Mouse (Mus musculus): ENCODE measurements around the gene Lmna.

The Lmna gene

DNA sequence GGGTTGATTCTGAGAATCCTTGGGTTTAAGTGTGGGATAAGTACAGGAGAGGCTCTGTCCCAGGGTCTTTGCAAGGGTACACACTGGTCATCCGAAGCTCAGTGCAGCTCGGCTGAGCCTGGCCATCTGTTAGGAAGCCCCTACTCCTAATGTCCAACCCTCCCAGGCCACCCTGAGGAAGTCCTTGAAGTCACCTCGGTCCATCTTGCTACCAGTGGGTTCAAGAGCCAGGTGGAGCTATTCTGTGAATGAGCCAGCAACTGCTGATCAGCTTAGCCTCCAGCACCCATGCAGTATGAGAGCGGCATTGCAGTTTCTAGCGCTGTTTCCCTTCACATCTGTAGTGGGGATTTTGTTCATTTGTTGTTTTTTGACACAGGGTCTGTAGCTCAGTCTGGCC lies 30.3 kb upstream of the Lmna start:
- in situ Hi-C loops (cut with MboI, MseI): no loop called here

DNA sequence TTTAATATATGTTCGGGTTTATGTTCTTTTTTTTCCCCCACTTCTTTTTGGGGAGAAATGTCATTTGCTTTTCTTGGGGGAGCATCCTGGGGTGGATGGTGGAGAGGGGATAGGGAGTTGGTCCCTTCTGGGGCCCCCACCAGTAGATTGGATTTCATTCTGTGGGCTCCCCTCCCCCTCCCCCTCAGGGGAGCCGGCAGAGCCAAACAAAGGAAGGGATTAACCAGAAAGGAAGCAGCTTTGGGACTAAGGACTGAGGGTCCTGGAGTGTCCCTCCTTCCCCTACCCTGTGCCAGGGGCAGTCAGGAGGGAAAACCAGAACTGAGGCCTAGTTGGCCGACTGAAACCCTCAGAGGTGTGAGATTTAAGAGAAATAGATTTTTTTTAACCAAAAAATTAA lies 29.6 kb upstream of the Lmna start:
- in situ Hi-C loops (cut with MboI, MseI): no loop called here

DNA sequence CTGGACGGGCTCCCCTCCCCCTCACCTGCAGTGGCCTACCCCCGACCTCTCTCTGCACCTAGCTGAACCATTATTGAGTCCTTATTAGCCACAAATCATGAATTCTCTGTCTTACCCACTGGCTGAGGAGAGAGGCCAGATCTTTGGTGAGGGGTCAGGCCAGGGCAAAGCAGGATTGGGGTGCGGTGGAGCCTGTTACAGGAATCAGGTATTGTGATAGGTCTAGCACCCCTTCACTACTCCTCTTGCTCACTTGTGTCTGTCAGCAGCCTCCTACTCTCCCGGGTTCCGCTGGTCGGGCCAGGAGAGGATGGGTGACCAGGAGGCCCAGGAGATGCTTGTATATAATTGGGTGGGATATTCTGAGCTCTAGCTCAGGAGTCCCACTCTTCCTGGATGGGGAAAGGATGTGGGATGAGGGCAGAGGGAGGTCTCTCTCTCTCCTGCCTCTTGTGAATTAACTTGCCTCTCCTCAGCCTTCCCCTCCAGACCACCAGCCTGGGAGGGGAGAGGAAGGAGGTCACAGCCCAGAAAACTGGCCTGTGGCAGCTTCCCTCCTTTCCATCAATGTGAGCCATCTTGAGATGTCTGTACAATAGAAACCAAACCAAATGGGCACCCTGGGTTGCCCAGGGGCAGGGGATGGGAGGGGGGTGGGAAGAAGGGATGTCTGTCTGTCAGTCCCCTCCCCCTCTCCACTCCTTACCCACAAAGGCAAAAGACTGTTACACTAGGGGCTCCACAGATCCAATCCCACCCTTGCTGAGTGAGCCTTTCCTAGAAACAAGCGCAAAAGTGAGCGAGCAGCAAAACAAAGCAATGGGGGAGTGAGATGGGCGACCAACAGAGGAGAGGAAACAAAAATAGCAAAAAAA lies 28.8 kb upstream of the Lmna start:
- in situ Hi-C loops (cut with MboI, MseI): no loop called here

DNA sequence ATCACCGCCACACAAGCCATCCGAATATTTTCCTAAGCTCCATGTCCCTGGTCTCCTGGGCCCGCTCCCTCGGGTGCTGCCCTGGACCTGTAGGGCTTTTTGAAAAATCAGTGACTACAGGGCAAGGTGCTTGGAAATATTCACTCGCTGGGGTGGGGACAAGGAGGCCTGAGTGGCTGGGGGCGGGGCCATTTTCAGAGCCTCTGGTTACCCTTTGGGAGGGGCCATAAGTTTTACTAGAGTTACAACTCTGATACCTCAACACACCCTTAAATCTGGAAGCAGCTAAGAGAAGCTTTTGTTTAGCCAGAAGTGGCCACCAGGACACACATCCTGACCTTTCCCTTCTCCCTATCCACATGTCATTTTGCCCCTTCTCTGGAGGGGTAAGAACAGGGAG lies 27.4 kb upstream of the Lmna start:
- in situ Hi-C loops (cut with MboI, MseI): no loop called here

DNA sequence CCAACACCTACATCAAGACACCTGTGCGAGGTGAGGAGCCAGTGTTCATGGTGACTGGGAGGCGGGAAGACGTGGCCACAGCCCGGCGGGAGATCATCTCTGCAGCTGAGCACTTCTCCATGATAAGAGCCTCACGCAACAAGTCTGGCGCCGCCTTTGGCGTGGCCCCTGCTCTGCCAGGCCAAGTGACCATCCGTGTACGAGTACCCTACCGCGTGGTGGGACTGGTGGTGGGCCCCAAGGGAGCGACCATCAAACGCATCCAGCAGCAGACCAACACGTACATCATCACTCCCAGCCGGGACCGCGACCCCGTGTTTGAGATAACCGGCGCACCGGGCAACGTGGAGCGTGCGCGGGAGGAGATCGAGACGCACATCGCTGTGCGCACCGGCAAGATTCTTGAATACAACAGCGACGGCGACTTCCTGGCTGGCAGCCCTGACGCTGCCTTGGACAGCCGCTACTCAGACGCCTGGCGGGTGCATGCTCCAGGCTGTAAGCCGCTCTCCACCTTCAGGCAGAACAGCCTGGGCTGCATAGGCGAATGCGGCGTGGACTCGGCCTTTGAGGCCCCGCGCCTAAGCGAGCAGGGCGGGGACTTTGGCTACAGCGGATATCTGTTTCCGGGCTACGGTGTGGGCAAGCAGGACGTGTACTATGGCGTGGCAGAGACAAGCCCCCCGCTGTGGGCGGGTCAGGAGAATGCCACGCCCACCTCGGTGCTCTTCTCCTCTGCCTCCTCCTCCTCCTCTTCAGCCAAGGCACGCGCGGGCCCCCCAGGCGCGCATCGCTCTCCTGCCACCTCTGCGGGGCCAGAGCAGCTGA lies 26.6 kb upstream of the Lmna start:
- in situ Hi-C loops (cut with MboI, MseI): no loop called here

DNA sequence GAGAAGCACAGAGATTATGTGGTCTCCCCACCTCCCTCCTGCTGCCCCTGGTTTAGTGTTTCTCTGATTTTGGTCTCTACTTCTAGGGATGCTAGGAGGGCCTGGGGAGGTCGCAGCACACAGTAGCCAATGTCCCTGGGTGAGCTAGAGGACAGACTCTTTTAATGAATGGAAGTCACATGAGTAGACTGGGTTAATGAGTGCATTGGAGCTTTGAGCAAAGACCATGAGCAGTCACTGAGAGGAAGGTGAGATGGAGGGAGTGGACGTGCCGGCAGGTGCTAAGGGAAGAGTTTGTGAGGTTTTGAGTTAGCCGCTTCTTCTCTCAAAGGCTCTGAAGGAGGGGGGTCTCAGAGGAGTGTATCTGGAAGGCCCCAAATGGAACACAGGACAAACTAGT lies 25.8 kb upstream of the Lmna start:
- in situ Hi-C loops (cut with MboI, MseI): no loop called here

DNA sequence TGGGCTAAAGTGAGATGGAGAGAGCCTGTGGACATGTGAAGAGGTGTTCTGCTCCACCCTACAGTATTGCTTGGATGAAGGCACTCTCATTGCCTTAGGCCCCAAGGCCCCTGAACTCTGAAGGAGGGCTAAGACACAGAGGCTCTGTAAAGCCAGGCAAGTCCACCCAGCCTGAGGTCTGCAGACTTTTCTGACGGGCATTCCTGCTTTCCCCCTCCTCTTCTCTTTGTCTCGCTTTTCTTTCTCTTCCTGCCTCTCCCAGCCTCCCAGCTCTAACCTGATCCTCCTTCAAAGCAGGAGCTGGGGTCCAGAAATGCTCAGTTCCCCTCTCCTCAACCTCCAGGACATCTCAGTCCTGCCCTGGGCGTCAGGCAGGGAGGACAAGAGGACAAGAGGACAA lies 25.2 kb upstream of the Lmna start:
- in situ Hi-C loops (cut with MboI, MseI): no loop called here

DNA sequence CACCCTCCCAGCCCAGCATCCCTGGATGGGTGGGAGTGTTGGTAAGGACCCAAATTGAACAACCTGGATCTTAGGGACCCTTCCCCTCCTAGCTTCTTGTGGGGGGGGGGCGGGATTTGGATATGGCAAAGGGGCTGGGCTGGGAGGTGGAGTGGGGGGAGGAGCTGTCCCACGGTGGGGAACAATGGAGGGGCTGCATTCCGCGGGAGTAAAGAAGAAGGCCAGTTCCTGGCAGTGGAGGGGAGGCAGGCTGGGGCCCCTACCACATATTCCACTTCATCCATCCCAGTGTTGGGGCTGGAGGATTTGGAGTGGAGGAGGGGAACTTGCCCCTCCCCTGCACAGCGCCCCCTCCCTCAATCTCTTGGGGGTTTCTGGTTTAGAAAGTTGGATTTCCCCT lies 23.9 kb upstream of the Lmna start:
- in situ Hi-C loops (cut with MboI, MseI): loop anchor here in 1 of 2 experiments (5.0 kb wide), 1 partner anchor 126 kb away; no protein-coding TSS in a partner anchor

DNA sequence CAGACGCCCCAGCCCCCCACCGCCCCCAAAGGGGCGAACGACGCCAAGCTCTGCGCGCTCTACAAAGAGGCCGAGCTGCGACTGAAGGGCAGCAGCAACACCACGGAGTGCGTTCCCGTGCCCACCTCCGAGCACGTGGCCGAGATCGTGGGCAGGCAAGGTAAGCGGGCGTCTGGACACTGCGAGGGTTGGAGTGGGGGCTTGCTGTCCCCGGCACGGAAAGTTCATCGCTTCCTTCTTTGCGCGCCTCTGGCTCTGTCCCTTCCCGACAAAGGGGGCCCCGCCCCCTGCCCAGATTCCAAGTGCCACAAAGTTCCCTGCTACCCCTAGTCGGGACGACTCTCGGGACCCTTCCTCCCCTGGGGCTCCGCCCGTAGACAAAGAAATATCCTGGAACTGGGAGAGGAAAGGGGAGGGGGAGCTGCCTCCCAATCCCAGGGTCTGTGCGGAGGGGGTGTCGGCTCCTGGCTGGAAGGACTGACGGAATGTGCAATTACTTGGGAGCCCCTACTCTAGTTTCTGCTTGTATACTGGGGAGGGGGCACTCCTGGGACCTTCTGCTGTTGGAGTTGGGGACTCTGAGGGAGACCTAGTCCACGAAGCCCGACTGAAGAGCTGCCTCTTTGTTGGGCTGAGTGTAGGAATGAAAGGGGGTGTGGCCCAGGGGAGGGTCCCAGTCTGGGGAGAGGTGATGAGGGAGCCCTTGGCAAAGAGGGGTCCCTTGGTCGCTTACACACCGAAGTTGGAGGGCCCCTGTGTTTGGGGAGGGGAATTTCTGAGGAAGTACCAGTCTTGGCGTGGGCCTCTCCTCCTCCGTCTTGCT lies 23.1 kb upstream of the Lmna start:
- in situ Hi-C loops (cut with MboI, MseI): loop anchor here in 1 of 2 experiments (5.0 kb wide), 1 partner anchor 126 kb away; no protein-coding TSS in a partner anchor

DNA sequence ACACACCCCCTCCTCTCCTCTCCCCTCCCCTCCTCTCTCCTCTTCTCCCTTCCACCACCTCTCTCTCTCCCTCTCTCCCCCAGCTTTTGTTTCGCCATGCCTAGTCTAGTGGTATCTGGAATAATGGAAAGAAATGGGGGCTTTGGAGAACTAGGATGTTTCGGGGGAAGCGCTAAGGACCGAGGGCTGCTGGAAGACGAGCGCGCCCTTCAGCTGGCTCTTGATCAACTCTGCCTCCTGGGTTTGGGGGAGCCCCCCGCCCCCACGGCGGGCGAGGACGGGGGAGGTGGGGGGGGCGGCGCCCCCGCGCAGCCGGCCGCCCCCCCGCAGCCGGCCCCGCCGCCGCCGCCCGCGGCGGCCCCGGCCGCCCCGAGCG lies 22.5 kb upstream of the Lmna start, which contains the start of gene Mex3a:
TSS of gene Mex3a (plus strand) at position 97 of the 376 bp plus-strand sequence.
- in situ Hi-C loops (cut with MboI, MseI): loop anchor here in 1 of 2 experiments (5.0 kb wide), 1 partner anchor 125 kb away; no protein-coding TSS in a partner anchor

DNA sequence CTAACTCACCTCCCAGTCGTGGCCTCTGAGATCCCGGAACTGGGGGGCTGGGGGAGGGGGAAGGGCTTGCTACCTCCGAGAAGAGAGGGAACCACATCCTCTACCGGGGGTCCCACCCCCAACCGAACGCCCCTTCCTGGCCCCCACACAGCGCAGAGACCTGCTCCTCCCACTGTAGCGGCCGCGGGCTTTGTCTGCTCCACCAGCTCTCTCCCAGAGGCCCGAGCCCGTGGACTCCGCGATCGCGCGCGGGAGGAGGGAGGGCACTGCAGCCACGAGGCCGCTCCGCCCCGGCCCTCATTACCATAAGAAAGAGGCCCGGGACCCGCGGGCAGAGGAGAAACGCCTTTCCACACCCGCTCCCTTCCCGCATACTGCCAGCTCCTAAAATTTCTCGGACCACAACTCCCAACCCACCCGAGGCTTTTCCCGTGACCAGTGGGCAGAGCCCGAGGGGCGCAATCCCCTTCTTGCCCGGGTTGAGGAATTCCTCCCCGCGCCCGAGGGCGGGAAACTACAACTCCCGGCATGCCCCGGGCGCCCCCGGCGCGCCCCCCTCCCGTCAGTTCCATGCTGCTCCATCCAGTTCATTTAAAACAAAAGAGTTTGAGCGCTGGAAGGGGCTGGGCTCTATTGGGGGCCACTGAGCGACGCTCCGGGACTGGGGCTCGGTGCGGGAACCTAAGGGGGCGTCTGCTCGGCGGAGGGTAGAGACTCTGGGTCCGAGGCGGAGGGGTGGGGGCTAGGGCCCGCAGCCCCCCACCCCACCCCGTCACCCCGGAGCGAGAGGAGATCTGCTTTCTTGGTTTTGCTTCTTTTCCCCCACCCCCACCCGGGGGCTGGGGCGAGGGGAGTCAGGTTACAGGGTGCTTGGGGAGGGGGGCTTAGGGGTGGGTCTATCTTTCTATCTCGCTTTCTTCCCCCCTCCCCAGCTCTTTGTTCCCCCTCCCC lies 21.9 kb upstream of the Lmna start:
- in situ Hi-C loops (cut with MboI, MseI): loop anchor here in 1 of 2 experiments (5.0 kb wide), 1 partner anchor 124 kb away; no protein-coding TSS in a partner anchor

DNA sequence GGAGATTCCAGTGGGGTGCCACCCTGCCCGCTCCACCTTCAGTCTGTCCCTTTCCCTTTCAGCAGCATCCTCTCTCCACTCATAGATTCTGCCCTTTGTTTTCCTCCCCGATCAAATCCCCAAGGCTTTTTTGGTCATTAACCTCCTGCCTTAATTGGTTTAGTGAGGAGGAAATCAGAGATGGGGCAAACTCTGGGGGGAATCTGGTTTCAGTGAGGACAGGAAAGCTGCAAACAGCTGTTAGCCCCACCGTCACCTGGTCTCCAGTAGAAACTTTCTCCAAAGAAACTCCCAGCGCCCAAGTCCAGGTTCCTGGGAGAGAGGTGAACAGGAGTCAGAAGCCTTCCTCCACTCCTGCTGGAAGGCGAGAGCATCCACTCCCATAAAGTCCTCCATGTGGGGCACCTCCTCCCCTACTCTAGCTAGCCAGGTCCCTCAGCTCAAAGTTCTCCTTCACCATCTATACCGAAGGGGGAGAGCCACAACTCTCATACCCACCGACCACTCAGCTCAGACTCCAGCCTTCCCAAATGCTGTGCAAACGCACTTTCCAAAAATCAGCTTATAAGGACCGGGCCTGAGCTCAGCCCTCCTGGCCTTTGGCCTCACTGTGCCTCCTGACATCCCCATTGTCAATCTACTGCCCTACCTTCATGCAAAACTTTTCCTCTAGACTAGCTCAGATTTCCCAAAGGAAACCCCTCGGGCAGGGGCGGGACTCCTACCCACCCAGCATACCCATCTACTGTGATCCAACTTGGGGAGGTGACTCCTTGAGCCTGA lies 20.5 kb upstream of the Lmna start:
- in situ Hi-C loops (cut with MboI, MseI): loop anchor here in 1 of 2 experiments (5.0 kb wide), 1 partner anchor 123 kb away; no protein-coding TSS in a partner anchor

DNA sequence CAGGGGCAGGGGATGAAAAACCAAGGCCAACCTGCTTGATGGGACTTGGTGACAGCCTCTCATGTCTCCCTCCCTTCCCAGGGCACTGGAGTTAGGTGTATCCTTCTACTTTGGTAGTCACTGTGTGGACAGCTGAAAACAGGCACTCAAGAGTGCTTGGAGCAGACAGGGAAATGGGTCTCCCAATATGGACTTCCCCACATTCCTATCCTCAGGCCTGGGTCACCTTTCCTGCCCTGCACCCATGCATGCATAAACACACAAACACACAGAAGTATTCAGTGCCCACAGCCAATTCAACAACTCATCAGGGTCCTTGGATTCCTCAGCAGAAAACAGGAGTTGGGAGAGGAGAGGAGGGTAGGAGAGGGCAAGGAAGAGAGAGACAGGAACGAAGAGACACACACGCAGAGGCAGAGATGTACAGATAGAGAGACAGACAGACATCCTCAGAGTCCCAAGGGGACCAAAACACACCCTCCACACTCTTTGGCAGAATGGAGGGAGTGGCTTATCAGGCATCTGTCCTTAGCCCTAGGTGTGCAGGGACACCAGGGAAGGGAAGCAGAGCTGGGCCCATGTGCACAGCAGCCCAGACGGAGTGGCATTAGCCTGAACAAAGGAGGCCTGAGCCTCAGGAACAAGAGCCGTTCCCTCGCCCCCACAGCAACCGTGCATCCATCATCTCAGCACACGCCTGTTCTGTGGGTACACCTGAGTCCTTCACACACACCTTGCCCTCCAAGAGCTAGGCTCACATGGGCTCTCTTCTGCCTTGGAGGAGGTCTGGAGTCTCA lies 19.6 kb upstream of the Lmna start:
- in situ Hi-C loops (cut with MboI, MseI): no loop called here

DNA sequence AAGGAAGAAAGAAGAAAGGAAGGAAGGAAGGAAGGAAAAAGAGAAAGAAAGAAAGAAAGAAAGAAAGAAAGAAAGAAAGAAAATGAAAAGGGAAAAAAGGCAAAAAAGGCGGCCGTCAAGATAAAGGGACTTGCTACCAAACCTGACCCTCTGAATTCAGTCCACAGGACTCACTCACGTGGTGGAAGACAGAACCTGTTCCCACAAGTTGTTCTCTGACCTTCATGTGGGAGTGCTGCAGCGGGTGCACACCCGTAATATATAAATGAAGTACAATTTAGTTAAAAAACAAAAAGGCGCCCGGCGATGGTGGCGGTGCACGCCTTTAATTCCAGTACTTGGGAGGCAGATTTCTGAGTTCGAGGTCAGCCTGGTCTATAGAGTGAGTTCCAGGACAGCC lies 18.9 kb upstream of the Lmna start:
- in situ Hi-C loops (cut with MboI, MseI): no loop called here

DNA sequence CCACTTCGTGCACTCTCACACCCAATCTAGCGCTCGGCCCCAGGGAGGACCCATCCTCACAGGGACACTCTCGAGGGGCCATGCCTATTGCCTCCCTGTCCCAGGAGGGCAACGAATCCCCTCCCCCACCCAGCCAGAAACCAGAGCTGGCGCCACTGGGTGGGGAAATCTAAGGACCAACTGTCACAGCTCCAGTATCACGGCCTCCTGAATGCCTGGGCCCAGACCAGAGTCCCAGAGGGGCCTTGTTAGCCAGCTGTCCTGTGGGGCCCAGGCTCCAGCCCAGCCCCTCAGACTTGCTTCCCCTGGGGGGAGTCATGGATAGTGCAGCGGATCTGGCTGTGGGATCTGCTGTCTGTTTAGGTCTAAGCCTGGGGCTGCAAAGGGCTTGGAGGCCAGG lies 17.8 kb upstream of the Lmna start:
- in situ Hi-C loops (cut with MboI, MseI): no loop called here

DNA sequence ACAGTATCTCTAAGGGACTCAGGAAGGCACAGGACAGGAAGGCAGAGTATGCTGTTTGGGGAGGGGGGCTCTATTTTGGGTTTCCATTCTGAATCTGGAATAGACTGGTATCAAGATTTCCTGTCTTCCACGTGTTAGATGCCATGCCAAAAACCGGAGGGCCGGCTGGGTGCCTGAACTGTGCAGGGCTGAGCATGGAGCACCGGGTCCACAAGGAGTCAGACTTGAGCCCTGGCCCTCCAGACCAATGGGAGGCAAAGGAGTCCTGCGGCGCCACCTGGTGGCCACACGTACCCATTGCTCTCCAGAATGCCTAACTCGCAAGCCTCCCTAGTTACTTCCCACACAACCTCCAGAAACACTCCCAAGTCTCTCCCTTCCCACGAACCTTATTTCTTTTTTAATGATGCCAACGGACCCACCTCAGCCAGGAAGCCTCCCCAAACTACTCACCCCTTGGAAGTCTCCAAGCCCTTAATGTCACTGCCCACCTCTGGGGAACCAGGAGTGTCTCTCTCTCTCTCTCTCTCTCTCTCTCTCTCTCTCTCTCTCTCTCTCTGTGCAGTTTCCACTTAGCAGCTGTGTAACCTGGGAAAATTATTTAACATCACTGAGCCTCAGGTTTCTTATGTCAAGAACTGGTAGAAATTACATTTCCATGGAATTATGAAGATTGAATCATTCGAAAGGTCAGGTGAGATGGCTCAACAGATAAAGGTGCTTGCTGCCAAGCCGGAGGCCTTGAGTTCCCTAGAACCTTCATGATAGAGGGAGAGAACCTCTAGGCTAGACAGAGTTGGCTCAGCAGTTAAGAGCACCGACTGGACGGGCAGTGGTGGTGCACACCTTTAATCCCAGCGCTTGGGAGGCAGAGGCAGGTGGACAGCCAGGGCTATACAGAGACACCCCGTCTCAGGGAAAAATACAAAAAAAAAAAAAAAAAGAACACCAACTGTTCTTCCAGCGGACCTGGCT lies 16.7 kb upstream of the Lmna start:
- in situ Hi-C loops (cut with MboI, MseI): no loop called here

DNA sequence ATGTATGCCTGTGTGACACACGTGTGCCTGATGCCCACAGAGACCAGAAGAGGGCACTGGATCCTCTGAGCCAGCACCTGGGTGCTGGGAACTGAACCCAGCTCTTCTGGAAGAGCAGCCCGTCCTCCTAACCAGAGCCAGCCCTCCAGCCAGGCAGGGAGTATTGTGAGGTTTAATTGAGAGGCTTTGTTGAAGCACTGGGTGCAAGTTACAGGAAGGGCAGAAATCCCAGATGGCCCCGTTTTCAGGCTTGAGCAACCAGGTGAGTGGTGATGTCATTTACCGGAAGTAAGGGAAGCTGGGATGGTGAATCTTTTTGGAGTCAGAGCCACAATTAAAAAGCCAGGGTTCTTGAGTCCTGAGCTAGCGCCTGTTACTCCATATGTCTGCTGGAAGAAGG lies 15.3 kb upstream of the Lmna start:
- in situ Hi-C loops (cut with MboI, MseI): no loop called here

All from T-helper 17 cell (primary cell).